Mouse (Mus musculus): ENCODE measurements around the gene Rasa3. TPM values are rescaled to one million over a fixed set of nuclear protein-coding genes. Genes with fewer than 3 reads are reported as not detected.

Rasa3 gene
- polyA plus RNA-seq, 1 experiment from 2014 or later, result 15.9 TPM

GRCm38 (mm10) chr8:13591246-13591645 is 86.2 kb downstream of the Rasa3 start:
- no peak overlapping the region for H3K4me3 ChIP-seq (replicated peaks)
- H3K27me3 ChIP-seq, result no peaks in the 10 kb centered on the region
- ATAC-seq (ENCODE audit: low read depth), result no peak
- H3K4me2 ChIP-seq, result no peak overlapping the region
- H3K27ac ChIP-seq, result no peak overlapping the region
- H3K4me1 ChIP-seq (replicated peaks), result peaks cover 28% of the 10 kb centered on the region
- WGBS (ENCODE audit: insufficient replicate concordance), result 74% methylated on average over 6 of the region's 6 CpGs
- H3K36me3 ChIP-seq, result peaks cover 9% of the 10 kb centered on the region; the same call in 1 of the 2 replicates
- H3K9me3 ChIP-seq (replicated peaks), result no peaks in the 10 kb centered on the region
- H3K9ac ChIP-seq, result no peak overlapping the region
- no peak for DNase-seq

- DNase-seq (peak; percentile 14), ATAC-seq (ENCODE audit: low read depth) (peak; percentile 82)
- Histone ChIP-seq H3K27ac (0 out of 2 replicates have a peak overlapping the region, but pooled peaks have one; percentile 1), H3K36me3 (peaks cover 27% of the 10 kb centered on the region), H3K4me2 (no peak overlapping the region), H3K4me3 (replicated peaks) (no peak overlapping the region), H3K9ac (no peak overlapping the region), H3K4me1 (replicated peaks) (peaks cover 22% of the 10 kb centered on the region), H3K9me3 (replicated peaks) (no peaks in the 10 kb centered on the region), H3K27me3 (no peaks in the 10 kb centered on the region)
- 37% methylated on average over 6 of the region's 6 CpGs for WGBS (ENCODE audit: insufficient replicate concordance)
Observed at GRCm38 (mm10) chr8:13589071-13589470, 88.3 kb downstream of the Rasa3 start.

GRCm38 (mm10) chr8:13584652-13585051 is 92.8 kb downstream of the Rasa3 start:
- Histone ChIP-seq H3K4me1 (replicated peaks) (peaks cover 13% of the 10 kb centered on the region), H3K27me3 (no peaks in the 10 kb centered on the region), H3K9me3 (replicated peaks) (no peaks in the 10 kb centered on the region; the same call in 1 of the 2 replicates), H3K4me2 (no peak overlapping the region), H3K9ac (no peak overlapping the region), H3K4me3 (replicated peaks) (no peak overlapping the region), H3K27ac (no peak overlapping the region), H3K36me3 (peaks cover 60% of the 10 kb centered on the region)
- no peak for DNase-seq
- WGBS (ENCODE audit: insufficient replicate concordance), result 80% methylated on average over 8 of the region's 8 CpGs
- no peak for ATAC-seq (ENCODE audit: low read depth)

GRCm38 (mm10) chr8:13577869-13578268 is 99.5 kb downstream of the Rasa3 start:
- no peaks in the 10 kb centered on the region; the same call in 1 of the 2 replicates for H3K9me3 ChIP-seq (replicated peaks)
- peaks cover 56% of the 10 kb centered on the region for H3K36me3 ChIP-seq
- ATAC-seq (ENCODE audit: low read depth) (peak; percentile 52; the same call in 1 of the 2 replicates), DNase-seq (no peak)
- H3K9ac ChIP-seq, result no peak overlapping the region
- no peaks in the 10 kb centered on the region for H3K27me3 ChIP-seq
- no peak overlapping the region for H3K4me3 ChIP-seq (replicated peaks)
- 79% methylated on average over 6 of the region's 6 CpGs for WGBS (ENCODE audit: insufficient replicate concordance)
- H3K4me1 ChIP-seq (replicated peaks), result no peaks in the 10 kb centered on the region
- no peak overlapping the region for H3K27ac ChIP-seq
- no peak overlapping the region for H3K4me2 ChIP-seq

- no peak overlapping the region for H3K4me3 ChIP-seq (replicated peaks)
- ATAC-seq (ENCODE audit: low read depth) (no peak), DNase-seq (no peak)
- H3K9me3 ChIP-seq (replicated peaks), result no peaks in the 10 kb centered on the region
- 77% methylated on average over 11 of the region's 11 CpGs for WGBS (ENCODE audit: insufficient replicate concordance)
- peaks cover 27% of the 10 kb centered on the region for H3K36me3 ChIP-seq
- H3K27me3 ChIP-seq, result no peaks in the 10 kb centered on the region
- no peak overlapping the region for H3K4me2 ChIP-seq
- no peaks in the 10 kb centered on the region for H3K4me1 ChIP-seq (replicated peaks)
- H3K9ac ChIP-seq, result no peak overlapping the region
- no peak overlapping the region for H3K27ac ChIP-seq
Observed at GRCm38 (mm10) chr8:13571999-13572398, 105.4 kb downstream of the Rasa3 start.

GRCm38 (mm10) chr8:13562118-13562517 is 115.3 kb downstream of the Rasa3 start, which contains the start of gene 1700029H14Rik:
Gene 1700029H14Rik, minus strand, starts transcription at chr8:13562461.
- Histone ChIP-seq H3K27ac (no peak within 1 kb of the TSS), H3K4me2 (no peak within 1 kb of the TSS), H3K4me3 (replicated peaks) (no peak within 1 kb of the TSS), H3K4me1 (replicated peaks) (no peaks in the 10 kb centered on the region), H3K27me3 (no peaks in the 10 kb centered on the region), H3K36me3 (no peaks in the 10 kb centered on the region), H3K9me3 (replicated peaks) (no peaks in the 10 kb centered on the region), H3K9ac (no peak within 1 kb of the TSS)
- DNase-seq (no peak), ATAC-seq (ENCODE audit: low read depth) (0 out of 2 replicates have a peak, but pooled peaks have one; percentile 20)
- 40% methylated on average over 13 of the region's 13 CpGs for WGBS (ENCODE audit: insufficient replicate concordance)

GRCm38 (mm10) chr8:13557526-13557925 is 119.9 kb downstream of the Rasa3 start:
- Histone ChIP-seq H3K36me3 (no peaks in the 10 kb centered on the region), H3K9ac (no peak overlapping the region), H3K27ac (no peak overlapping the region), H3K27me3 (no peaks in the 10 kb centered on the region), H3K4me2 (no peak overlapping the region), H3K9me3 (replicated peaks) (no peaks in the 10 kb centered on the region), H3K4me1 (replicated peaks) (no peaks in the 10 kb centered on the region), H3K4me3 (replicated peaks) (no peak overlapping the region)
- DNase-seq (no peak), ATAC-seq (ENCODE audit: low read depth) (no peak)
- WGBS (ENCODE audit: insufficient replicate concordance), result 48% methylated on average over 2 of the region's 2 CpGs

- H3K9me3 ChIP-seq (replicated peaks), result no peaks in the 10 kb centered on the region
- H3K4me3 ChIP-seq (replicated peaks), result no peak overlapping the region
- ATAC-seq (ENCODE audit: low read depth) (no peak), DNase-seq (no peak)
- H3K36me3 ChIP-seq, result no peaks in the 10 kb centered on the region
- 74% methylated on average over 6 of the region's 6 CpGs for WGBS (ENCODE audit: insufficient replicate concordance)
- no peak overlapping the region for H3K9ac ChIP-seq
- no peaks in the 10 kb centered on the region for H3K27me3 ChIP-seq
- no peak overlapping the region for H3K4me2 ChIP-seq
- no peak overlapping the region for H3K27ac ChIP-seq
- H3K4me1 ChIP-seq (replicated peaks), result no peaks in the 10 kb centered on the region
Observed at GRCm38 (mm10) chr8:13551574-13551830, 125.9 kb downstream of the Rasa3 start.

GRCm38 (mm10) chr8:13550718-13551573 is 126.5 kb downstream of the Rasa3 start:
- DNase-seq, result peak; percentile 45
- Histone ChIP-seq H3K4me2 (no peak overlapping the region), H3K9me3 (replicated peaks) (no peaks in the 10 kb centered on the region), H3K4me3 (replicated peaks) (no peak overlapping the region), H3K4me1 (replicated peaks) (no peaks in the 10 kb centered on the region), H3K27ac (no peak overlapping the region), H3K27me3 (no peaks in the 10 kb centered on the region), H3K36me3 (no peaks in the 10 kb centered on the region), H3K9ac (no peak overlapping the region)
- ATAC-seq (ENCODE audit: low read depth), result peak; percentile 74
- WGBS (ENCODE audit: insufficient replicate concordance), result 50% methylated on average over 9 of the region's 9 CpGs

- no peak for ATAC-seq (ENCODE audit: low read depth)
- H3K4me3 ChIP-seq (replicated peaks), result no peak overlapping the region
- H3K9ac ChIP-seq, result no peak overlapping the region
- H3K27me3 ChIP-seq, result no peaks in the 10 kb centered on the region
- DNase-seq, result no peak
- H3K27ac ChIP-seq, result no peak overlapping the region
- WGBS (ENCODE audit: insufficient replicate concordance), result 49% methylated on average over 9 of the region's 9 CpGs
- no peaks in the 10 kb centered on the region for H3K4me1 ChIP-seq (replicated peaks)
- no peak overlapping the region for H3K4me2 ChIP-seq
- no peaks in the 10 kb centered on the region for H3K9me3 ChIP-seq (replicated peaks)
- no peaks in the 10 kb centered on the region for H3K36me3 ChIP-seq
Observed at GRCm38 (mm10) chr8:13548831-13549230, 128.6 kb downstream of the Rasa3 start.

- Histone ChIP-seq H3K27me3 (no peaks in the 10 kb centered on the region), H3K27ac (no peak overlapping the region), H3K9me3 (replicated peaks) (no peaks in the 10 kb centered on the region), H3K4me2 (no peak overlapping the region), H3K9ac (no peak overlapping the region), H3K4me1 (replicated peaks) (no peaks in the 10 kb centered on the region), H3K36me3 (no peaks in the 10 kb centered on the region), H3K4me3 (replicated peaks) (no peak overlapping the region)
- WGBS (ENCODE audit: insufficient replicate concordance), result 35% methylated on average over 4 of the region's 4 CpGs
- ATAC-seq (ENCODE audit: low read depth) (no peak), DNase-seq (no peak)
Observed at GRCm38 (mm10) chr8:13548235-13548634, 129.2 kb downstream of the Rasa3 start.

- DNase-seq, result no peak
- H3K9ac ChIP-seq, result no peak overlapping the region
- no peak overlapping the region for H3K27ac ChIP-seq
- no peak overlapping the region for H3K4me2 ChIP-seq
- H3K4me1 ChIP-seq (replicated peaks), result no peaks in the 10 kb centered on the region
- H3K27me3 ChIP-seq, result no peaks in the 10 kb centered on the region
- 70% methylated on average over 4 of the region's 4 CpGs for WGBS (ENCODE audit: insufficient replicate concordance)
- no peak overlapping the region for H3K4me3 ChIP-seq (replicated peaks)
- H3K36me3 ChIP-seq, result no peaks in the 10 kb centered on the region
- no peaks in the 10 kb centered on the region for H3K9me3 ChIP-seq (replicated peaks)
- no peak for ATAC-seq (ENCODE audit: low read depth)
Observed at GRCm38 (mm10) chr8:13546421-13546820, 131.0 kb downstream of the Rasa3 start.

Measured in liver, embryonic 13.5 days (tissue).